Mouse (Mus musculus): Measurements from ENCODE around the gene Sesn1. TPM values are rescaled to one million over a fixed set of nuclear protein-coding genes. Genes with fewer than 3 reads are reported as not detected.

The Sesn1 gene
- total RNA-seq, 2 experiments from 2014 or later: 25.4 to 26.4 TPM

DNA sequence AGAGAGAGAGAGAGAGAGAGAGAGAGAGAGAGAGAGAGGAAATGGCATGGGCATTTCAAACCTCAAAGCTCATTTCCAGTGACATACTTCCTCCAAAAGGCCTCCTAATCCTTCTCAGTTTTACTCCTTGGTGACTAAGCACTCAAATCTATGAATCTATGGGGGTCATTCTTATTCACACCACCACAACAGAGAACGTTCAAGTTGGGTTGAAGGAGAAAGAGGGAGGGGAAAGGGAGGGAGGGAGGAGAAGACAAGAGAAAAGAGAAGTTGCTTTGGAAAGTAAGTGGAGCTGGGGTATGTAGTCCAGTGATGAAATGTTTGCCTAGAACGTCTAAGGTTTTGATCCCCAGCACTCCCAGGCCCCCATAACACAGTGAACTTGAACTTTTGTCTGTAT lies 60.4 kb downstream of the Sesn1 start:
- DNase-seq: no peak

DNA sequence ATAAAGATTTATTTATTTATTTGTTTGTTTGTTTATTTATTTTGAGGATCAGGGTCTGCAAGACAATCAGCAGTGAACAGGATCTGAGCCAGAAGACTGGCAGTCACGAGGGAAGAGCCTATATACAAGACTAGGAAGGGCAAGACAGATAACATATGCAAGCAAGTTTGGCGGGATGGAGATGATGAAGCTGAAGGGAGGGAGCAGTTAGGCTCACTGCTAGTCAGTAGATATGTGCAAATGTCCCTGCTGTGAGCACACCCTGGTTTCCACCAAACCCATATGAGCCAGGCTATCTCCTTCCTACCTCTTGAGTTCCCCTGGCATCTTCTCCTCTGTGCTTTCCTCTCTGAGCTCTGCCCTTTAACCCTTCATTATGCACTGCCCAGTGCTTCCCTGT lies 61.8 kb downstream of the Sesn1 start:
- no peak for DNase-seq

DNA sequence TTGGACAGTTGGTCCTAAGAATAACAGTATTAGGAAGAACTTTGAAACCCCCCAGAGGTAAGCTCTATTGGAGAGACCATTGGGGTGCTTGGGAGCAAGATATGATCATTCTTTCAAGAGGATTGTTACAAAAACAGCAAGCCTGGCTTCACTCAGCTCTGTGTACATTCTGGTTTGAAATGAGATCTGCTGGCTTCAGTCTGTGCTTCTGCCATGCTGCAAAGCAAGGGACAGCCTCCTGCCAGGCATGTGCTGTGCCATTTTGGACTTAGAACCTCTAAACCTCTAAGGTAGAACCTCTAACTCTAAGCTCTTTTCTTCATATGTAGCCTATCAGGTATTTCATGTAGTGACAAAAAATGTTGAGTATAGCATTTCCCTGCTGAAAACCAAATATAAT lies 65.9 kb downstream of the Sesn1 start:
- DNase-seq: no peak

DNA sequence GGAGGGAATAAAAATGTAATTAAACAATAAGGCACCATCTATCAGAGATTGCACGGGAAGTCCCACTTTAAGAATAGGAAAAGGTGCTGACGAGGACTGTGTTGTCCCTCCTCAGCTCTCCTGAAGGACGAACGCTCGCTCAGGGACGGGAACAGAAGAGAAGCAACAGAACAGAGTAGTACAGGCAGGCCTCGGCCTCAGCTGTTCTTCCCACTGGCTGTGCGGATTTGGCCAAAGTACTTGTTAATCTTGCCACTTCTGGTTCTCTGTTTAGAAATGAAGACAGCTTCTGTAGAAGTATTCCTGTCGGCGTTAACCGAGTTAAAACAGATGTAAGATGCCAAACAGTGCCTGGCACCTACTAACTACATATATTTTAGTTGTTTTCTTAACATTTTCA lies 68.6 kb downstream of the Sesn1 start:
- no peak for DNase-seq

DNA sequence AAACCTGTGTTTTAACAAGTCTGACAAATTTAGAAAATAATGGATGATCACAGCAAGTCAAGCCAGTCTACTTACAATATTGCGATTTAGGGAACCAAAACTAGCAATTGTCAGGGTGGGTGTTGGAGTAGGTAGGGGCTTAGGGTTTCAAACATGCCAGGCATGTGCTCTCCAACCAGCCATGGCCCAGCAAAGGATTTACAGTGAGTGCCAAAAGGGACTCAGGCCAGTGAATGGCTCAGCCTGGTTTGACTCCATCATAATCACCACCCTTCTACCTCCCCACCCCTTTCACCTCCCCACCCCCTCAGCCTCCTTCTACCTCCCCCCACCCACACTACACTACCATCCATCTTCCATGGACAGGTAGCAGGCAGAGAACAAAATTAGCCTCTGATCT lies 69.9 kb downstream of the Sesn1 start:
- DNase-seq: no peak

DNA sequence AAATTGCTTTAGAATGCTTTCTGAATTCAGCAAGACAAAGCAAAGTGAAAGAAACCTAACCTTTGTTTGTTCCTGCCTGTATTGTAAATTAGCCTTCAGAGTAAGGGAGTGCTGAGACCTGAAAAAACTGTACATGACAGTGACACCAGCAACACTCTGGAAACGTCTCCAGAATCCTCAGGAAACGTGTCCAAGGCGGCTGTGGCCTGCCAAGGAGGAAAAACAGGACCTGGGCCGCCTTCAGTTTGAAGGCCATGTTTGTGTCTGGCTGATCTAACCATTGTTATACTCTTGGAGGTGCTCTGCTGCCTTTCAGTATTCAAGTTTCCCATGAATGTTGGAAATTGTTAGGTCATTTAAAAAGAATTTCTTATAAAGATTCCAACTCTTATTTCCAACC lies 70.5 kb downstream of the Sesn1 start:
- no peak for DNase-seq

DNA sequence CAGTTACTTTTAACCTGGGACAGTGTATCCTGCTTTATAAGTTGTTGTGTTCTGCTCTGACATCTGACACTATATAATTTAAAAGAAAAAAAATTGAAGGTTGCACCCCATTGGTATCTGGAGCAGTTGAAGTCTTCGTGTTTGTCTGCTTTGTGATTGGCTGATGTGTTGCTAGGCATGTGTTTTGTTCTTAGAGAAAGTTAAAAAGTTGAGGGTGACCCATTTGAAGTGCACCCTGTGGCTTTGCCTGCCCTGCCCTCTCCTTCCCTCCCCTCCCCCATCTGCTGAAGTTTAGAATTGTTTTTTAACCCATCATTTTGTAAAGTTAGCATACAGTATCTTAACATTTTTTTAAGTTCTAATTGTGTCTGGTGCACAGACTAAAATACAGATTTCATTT lies 71.0 kb downstream of the Sesn1 start:
- DNase-seq: no peak

DNA sequence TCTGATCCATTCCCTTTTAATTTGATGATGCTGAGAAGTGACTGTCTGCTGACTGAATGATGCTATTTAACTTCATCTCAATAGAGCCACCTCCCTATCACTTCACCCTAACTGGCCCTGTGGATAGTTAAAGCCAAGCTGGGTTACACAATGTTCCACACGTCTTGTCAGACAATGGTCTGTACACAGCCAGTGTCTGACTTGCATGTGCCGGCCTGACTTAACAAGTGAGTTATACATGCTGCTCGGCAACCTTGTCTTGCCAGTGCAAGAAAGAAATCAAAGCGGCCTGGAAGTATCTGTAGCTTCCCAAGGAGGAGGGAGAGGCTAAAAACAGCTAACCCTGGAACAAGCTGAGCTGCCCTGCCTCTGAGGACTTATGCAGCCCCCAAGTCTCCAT lies 71.7 kb downstream of the Sesn1 start:
- no peak for DNase-seq

DNA sequence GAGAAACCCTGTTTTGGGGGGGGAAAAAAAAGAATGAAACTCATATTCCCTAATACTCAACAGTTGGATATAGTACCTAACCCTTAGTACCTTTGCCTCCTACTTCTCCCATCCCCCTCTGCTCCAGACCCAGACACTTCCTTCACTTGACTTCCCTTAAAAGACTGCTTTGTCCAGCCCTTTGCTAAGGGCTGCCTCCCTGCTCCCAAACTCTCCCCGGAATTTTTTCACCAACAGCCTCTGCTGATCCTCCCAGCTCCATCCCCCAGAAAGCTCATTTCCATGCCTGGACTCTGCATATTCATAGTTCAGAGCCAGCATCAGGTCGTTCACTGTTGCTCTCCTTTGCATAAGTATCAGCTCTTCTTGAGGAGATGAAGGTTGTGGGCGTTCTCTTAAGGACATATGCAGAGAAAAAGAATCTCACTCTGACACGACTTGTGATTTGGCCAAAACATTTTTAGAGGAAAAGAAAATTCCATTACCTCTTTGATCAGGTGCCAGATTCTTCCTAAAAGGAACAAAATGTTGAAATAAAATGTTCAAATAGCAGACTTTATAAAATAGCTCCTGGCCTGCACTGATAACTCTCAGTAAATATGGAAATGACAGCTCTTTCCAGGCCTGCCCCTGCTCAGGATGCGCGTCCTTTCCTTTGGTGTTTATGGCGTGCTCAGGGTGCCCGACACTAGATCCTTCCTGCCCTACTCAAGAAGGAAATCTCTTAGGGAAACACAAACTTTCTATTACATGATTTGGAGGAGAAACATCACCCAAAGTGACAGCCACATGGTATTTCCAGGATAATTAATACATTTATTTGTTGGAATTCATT lies 74.2 kb downstream of the Sesn1 start:
- peak; percentile 16 for DNase-seq

DNA sequence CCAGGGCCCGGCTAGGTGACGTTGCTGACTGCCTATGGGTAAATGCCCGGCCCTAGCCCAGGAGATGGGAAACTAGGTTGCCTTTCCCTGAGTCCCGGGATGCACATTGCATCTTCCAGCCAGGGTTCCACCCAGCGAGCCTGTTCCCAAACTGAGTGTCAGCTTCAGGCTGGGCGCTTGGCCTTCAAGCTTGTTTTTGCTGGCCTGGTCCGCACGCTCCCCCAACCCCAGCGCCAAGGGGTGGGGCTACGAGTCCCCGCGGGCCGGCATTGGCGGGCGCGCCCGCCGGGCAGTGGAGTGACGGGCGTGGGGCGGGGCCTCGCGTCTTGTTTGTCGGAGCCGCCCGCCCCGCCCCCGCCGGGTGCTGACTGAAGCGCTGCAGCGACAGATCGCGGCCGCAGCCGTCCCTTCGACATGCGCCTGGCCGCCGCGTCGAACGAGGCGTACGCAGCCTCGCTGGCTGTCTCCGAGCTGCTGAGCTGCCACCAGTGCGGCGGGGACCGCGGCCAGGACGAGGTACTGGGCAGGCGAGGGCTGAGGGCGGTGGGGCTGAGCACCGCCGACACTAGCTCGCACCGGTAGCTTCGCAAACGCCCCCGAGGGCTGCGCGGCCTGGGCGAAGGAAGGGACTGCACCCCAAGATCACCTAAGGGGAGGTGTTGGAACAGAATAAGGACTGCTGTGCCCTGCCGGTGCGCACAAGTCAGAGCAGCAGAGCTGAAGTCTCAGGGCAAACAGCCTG lies 77.5 kb downstream of the Sesn1 start:
- DNase-seq: peak; percentile 99

DNA sequence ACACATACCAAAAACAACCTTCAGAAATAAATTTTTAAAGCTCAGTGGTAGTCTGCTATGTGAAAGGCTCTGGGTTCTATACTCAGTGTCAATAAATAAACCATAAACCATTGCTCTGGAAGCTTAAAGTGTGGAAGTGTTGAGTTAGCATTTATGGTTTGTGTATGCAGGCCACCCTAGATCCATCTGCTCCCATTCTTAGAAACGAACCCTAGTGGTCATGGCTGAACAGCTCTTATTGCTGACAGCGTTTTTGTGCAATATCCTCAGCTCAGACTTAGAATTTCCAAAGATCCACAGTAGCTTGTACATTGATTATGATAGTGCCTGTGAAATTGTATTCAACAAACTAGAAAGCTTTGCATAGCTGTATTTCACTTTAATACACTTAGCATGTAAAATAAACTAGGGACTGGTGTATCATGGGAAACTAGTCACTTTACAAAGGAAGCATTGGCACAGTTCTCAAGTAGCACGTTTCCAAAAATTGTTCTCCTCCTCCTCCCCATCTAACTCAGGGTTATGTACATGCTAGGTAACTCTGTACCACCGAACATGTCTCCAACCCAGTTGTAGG lies 78.7 kb downstream of the Sesn1 start:
- DNase-seq: no peak

DNA sequence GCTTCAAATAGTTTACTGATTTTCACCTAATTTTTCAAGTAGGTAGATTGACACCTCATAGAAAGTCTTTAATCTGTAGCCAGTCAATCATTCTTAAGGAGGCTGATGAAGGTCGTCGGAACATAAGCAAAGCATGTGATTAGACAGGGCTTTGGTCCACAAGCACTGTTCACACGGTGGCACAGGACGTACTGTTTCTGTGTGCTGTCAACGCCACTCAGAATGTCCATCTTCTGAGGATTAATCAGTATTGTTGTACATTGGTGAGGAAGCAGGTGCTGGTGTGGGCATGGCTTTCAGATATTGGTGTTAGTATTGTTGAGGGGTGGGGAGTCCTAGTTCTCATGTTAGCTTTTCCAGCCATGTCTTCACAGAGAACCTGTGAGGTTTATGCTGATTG lies 79.8 kb downstream of the Sesn1 start:
- no peak for DNase-seq

DNA sequence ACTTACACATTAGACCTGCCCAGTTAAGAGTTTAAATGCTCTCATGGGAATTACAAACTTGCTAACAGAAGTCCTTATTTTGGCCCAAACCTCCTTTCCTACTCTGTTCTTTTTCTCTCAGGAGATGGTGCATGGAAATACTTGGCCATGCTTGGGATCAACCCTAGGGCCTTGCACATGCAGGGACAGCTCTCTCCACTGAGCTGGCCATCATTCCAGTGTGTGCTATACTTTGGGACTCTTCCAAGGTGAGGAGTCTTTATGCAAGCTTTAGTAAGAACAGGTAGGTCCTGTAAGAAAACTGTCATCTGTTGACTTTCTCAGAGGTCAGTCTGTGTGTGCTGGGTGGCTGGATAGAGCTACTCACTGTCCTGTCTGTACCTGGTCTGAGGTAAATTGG lies 80.8 kb downstream of the Sesn1 start:
- DNase-seq: no peak

DNA sequence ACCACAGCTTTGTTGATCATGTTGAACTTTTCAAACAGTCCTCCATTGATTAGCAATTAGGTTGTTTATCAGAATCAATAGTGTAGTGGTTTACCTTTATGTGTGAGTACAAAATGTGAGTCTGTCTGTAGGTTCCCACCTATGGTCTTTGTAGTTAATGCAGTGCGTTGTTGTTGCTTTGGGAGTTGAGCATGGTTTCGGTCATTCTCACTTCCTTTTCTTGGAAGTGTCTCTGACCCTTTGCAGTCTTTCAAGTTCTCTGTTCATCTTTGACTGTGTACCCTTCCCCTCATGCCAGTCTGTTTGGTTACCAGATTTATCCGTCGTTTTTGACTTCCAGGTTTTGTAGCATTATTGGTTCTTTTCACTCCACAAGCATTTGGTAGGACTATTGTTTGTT lies 81.6 kb downstream of the Sesn1 start:
- DNase-seq: no peak

DNA sequence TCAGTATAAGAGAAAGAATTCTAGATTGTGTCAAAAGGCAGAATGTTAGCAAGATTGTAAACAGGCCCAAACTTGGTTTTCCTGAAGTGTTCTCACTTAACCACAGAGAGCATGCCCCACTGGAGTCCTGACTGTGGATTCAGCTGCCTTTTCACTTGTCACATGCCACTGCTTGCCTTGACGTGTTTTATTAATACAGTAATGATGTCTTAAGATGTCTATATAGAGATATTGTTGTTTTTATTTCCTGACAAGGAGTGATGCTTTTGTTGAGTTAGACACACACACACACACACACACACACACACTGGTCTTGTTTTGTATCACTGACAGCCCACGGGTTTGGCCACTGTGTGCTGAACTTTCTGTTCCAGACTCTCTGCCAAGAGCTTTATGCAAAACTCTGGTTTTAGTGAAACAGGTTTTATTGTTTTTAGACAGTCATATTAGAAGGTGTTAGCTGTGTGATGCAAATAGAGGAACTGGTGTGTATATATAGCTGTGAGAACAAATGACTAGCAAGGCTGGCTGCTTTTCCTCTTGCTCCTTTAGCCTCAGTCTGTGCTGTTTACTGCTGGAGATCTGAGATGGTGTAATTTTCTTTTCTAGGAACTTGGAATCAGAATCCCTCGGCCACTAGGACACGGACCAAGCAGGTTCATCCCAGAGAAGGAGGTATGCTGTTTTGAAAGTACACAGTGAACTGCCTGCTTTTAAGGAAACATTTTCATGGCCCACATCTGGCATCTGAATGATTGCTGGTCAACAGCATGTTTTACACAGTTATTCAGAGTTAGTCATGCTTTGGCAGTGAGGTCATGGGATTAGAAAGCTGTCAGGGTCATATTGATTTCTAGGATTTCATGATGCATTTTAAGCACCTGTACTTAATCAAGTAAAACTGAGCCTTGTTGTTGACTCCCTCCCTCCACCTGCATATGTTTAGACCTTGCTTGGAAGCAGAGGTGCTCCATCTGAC lies 84.0 kb downstream of the Sesn1 start:
- peak; percentile 48 for DNase-seq

DNA sequence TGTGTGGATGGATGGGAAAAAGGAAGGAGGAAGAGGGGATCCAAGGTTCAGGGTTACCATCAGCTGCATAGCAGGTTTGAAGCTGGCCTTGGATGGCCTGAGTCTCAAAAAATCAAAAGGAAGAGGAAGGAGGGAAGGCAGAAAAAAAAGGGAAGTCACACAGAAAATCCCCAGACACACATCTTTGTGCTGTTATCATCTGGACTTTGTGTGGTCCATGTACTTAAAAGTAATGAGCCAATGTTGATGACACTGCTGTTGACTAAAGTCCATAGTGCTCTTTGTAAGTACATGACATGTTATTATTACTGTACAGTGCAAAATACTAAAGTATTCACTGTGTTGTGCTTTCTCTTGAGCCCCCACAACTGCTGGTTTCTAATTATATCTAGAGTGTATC lies 86.7 kb downstream of the Sesn1 start:
- DNase-seq: no peak

DNA sequence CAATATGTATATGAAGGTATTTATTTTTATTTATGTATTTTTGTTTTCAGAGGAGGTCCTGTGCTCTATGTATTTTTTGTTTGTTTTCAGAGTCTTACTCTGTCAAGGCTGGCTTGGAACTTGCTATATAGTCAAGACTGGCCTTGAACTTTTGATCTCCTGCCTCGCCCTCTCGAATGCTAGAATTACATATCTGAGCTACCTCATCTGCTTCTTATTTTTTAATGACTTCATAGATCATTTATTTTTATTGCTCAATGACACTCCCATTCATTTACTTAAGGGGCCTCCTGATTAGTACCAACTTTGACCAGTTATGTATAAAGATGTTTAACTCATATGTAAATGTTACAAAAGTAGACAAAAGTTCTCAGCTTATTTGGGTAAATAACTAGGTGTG lies 87.1 kb downstream of the Sesn1 start:
- DNase-seq: no peak

DNA sequence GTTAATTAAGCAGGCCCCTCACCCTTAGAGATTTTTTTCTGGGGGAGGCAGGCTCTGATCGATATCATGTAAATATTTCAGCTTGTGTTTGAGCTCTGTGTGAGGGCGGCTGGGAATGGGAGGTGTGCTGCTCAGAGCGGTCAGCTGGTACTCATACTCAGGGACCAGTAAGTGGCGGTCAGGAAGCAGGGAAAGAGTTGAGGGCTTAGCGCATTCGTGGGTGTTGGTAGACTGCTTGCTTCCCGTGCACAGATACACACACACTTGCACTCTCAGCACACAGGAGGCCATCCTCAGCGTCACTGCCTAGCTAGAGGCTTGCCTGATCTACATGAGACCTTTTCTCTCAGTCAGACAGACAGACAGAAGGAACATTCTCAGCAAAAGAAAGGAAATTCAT lies 91.7 kb downstream of the Sesn1 start:
- no peak for DNase-seq

DNA sequence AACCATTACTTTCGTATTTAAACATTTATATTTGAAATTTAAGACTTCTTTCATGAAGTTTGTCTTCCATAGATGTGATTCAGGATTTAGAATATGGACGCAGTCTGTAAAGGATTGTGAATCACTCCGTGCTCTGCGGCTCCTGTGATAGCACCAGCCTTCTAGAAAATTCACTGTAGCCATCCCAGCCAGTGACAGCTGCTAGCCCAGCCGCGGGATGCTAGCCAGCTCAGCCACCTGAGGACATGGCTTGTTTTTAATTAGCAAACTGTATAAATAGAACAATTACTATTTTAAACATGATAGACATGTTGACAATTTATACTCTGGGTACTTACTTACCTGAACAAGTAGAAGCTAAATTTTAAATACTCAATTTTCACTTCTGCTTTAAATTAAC lies 92.1 kb downstream of the Sesn1 start:
- no peak for DNase-seq

DNA sequence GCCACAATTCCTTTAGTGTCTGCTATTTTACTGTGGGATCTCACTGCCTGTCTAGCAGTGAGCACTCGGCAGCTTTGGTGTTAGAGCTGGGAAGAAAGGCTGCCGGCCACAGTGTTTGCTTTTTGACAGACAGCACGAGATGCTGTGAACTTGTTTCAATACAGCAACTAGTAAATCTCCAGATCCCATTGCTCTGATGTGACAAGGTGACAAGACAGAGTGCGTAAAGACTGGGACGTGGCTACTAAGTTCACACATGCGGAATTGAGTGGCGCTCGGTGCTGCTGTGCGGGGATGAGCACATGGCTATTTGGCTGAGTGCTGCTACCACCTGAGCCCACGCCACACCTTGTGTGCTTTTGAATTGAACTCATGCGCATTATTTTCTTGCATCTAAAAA lies 97.7 kb downstream of the Sesn1 start:
- DNase-seq: no peak

DNA sequence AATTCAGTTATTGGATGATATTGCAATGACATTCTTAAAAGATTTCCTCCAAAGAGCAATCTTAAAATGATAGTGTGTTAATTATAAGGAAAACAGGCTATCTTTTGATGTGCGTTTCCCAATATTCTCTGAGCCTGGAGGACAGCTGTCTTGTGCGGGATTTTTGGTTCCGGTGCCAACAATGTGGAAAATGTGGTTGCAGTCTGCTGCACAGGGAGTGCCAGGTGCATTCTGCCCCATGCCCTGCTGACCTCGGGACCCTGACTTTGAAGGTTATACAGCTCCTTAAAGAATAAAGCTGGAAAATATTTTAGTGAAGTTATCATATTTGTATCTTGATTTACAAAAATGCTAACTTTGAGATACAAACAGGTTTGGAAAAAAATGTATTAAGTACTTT lies 98.2 kb downstream of the Sesn1 start:
- DNase-seq: no peak

DNA sequence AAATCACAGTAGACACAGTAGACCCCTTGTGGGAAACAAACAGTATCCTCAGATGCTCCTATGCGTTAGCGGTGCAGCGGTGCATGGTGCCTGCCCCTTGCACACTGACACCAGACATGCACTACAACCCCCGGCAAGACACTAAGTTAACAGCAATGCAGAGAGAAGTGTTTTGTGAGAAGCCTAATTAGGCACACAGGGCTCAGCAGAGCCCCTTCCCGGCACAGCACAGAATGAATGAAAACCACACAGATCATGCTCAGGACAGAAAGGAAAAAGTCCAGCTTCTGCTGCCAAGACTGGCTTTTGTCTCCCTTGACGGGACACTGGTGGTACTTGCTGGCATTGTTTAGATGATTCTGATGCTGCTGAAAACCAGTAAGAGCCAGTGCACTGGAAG lies 99.2 kb downstream of the Sesn1 start:
- no peak for DNase-seq

All from adrenal gland, postnatal 10 days (tissue).